Mouse (Mus musculus) CH12.LX (cell line): ENCODE results near the gene Kctd10. TPM values are rescaled to one million over a fixed set of nuclear protein-coding genes. Genes with fewer than 3 reads are reported as not detected.

Source experiments
- DNase-seq: peaks from one replicate; pipeline ENCODE4 v3.0.0-alpha.2; 2013; ENCODE audit errors: extremely low read depth
- H3K27ac ChIP-seq: 2 replicates; pipeline ENCODE4 v1.5.1; 2012; ENCODE audit warnings: low read depth, mild to moderate bottlenecking, control low read depth, moderate library complexity; ENCODE audit not compliant: insufficient read depth
- H3K27me3 ChIP-seq: replicated peaks from 2 replicates; pipeline ENCODE3; 2012; ENCODE audit warnings: inconsistent platforms
- H3K36me3 ChIP-seq, 2 experiments: replicated peaks in 1 of 2; 2 replicates each; pipeline versions ENCODE3 to v1.6.1; 2012; ENCODE audit warnings: inconsistent platforms in 1 of 2, low read length in 1 of 2, mild to moderate bottlenecking in 1 of 2, mixed read lengths in 1 of 2, moderate library complexity in 1 of 2; ENCODE audit not compliant: control insufficient read depth in 1 of 2, insufficient read depth in 1 of 2
- H3K4me1 ChIP-seq, 2 experiments: 2 replicates each; pipeline ENCODE4 v1.6.1; 2012; ENCODE audit warnings: inconsistent platforms in 1 of 2, moderate library complexity in 1 of 2; ENCODE audit not compliant: insufficient read depth in 2 of 2, control insufficient read depth in 1 of 2
- H3K4me2 ChIP-seq: 2 replicates; pipeline ENCODE4 v1.6.1; 2012; ENCODE audit warnings: low read depth, mild to moderate bottlenecking, control low read depth; ENCODE audit not compliant: poor library complexity, insufficient read depth, severe bottlenecking
- H3K4me3 ChIP-seq, 3 experiments: fragments of 150-350 bp in 1 of 3; sonication (generic) in 1 of 3; replicated peaks in 1 of 3; 2 replicates each; pipeline versions ENCODE3 to v1.5.1; 2011 to 2012; ENCODE audit warnings: low read depth in 2 of 3, low read length in 2 of 3, mild to moderate bottlenecking in 2 of 3, moderate library complexity in 2 of 3, control low read depth in 1 of 3, improper control_type of control experiment in 1 of 3, inconsistent platforms in 1 of 3, mixed read lengths in 1 of 3; ENCODE audit not compliant: poor library complexity in 1 of 3
- H3K79me2 ChIP-seq: replicated peaks from 2 replicates; pipeline ENCODE4 v1.6.1; 2012; ENCODE audit warnings: mild to moderate bottlenecking, moderate library complexity; ENCODE audit not compliant: control insufficient read depth, poor library complexity, insufficient read depth, severe bottlenecking; ENCODE audit errors: extremely low read depth
- H3K9ac ChIP-seq: 2 replicates; pipeline ENCODE4 v1.6.1; 2012; ENCODE audit warnings: low read depth, mild to moderate bottlenecking, control low read depth, moderate library complexity; ENCODE audit not compliant: insufficient read depth
- H3K9me3 ChIP-seq: replicated peaks from 2 replicates; pipeline ENCODE3; 2012; ENCODE audit warnings: low read length, inconsistent platforms, mixed read lengths
- CHD2 ChIP-seq: IDR thresholded peaks from 2 replicates; pipeline ENCODE4 v1.6.1; 2011; ENCODE audit warnings: low read length, improper control_type of control experiment
- E2F4 ChIP-seq: IDR thresholded peaks from 2 replicates; pipeline ENCODE4 v1.6.1; 2011; ENCODE audit warnings: low read depth, low read length, improper control_type of control experiment; ENCODE audit not compliant: insufficient replicate concordance
- ETS1 ChIP-seq: conservative IDR thresholded peaks from 2 replicates; pipeline ENCODE4 v1.6.1; 2012; ENCODE audit warnings: low read depth, mild to moderate bottlenecking, inconsistent platforms, low read length, improper control_type of control experiment, moderate library complexity
- IRF4 ChIP-seq: IDR thresholded peaks from 2 replicates; pipeline ENCODE4 v1.6.1; 2014; ENCODE audit warnings: low read depth, mild to moderate bottlenecking, inconsistent platforms, low read length, improper control_type of control experiment
- KAT2A ChIP-seq: IDR thresholded peaks from 2 replicates; pipeline ENCODE4 v1.6.1; 2012; ENCODE audit warnings: low read length, improper control_type of control experiment, inconsistent platforms; ENCODE audit not compliant: insufficient replicate concordance
- MEF2A ChIP-seq: IDR thresholded peaks from 2 replicates; pipeline ENCODE4 v1.6.1; 2014; ENCODE audit warnings: low read depth, mild to moderate bottlenecking, inconsistent platforms, low read length, improper control_type of control experiment, borderline replicate concordance
- MYC ChIP-seq: IDR thresholded peaks from 2 replicates; pipeline ENCODE4 v1.6.1; 2011; ENCODE audit warnings: low read depth, mild to moderate bottlenecking, improper control_type of control experiment, low read length
- POLR2A ChIP-seq: IDR thresholded peaks from 2 replicates; pipeline ENCODE4 v1.6.1; 2011; ENCODE audit warnings: low read depth, mild to moderate bottlenecking, improper control_type of control experiment, low read length
- POLR2AphosphoS2 ChIP-seq: IDR thresholded peaks from 2 replicates; pipeline ENCODE4 v1.6.1; 2011; ENCODE audit warnings: low read depth, low read length, improper control_type of control experiment
- RCOR1 ChIP-seq: conservative IDR thresholded peaks from 2 replicates; pipeline ENCODE4 v1.6.1; 2012; ENCODE audit warnings: low read depth, mild to moderate bottlenecking, inconsistent platforms, low read length, improper control_type of control experiment
- SMC3 ChIP-seq: IDR thresholded peaks from 2 replicates; pipeline ENCODE4 v1.6.1; 2011; ENCODE audit warnings: low read depth, low read length, improper control_type of control experiment
- TBP ChIP-seq: conservative IDR thresholded peaks from 2 replicates; pipeline ENCODE4 v1.6.1; 2011; ENCODE audit warnings: low read depth, low read length, improper control_type of control experiment
- UBTF ChIP-seq: IDR thresholded peaks from 2 replicates; pipeline ENCODE4 v1.6.1; 2012; ENCODE audit warnings: low read depth, mild to moderate bottlenecking, inconsistent platforms, low read length, improper control_type of control experiment, moderate library complexity
- USF1 ChIP-seq: IDR thresholded peaks from 2 replicates; pipeline ENCODE4 v1.6.1; 2014; ENCODE audit warnings: low read depth, mild to moderate bottlenecking, inconsistent platforms, low read length, improper control_type of control experiment
- ZKSCAN1 ChIP-seq: IDR thresholded peaks from 2 replicates; pipeline ENCODE4 v1.6.1; 2012; ENCODE audit warnings: low read depth, inconsistent platforms, low read length, improper control_type of control experiment, borderline replicate concordance
- ZMIZ1 ChIP-seq: IDR thresholded peaks from 2 replicates; pipeline ENCODE4 v1.6.1; 2012; ENCODE audit warnings: low read depth, mild to moderate bottlenecking, inconsistent platforms, low read length, improper control_type of control experiment
- dilution Hi-C: fragments of 300-500 bp; cut with MboI; formaldehyde crosslinking; loops from 2 replicates; pipeline ENCODE4 v1.14.3; 2020; ENCODE audit warnings: low sequenced_read_pairs; ENCODE audit not compliant: extremely low pct_unique_long_range_greater_than_20kb, extremely low pct_ligation_motif_present
- in situ Hi-C: fragments of 300-500 bp; cut with MboI; formaldehyde crosslinking; loops from 3 replicates; pipeline ENCODE4 v1.14.3; 2019; ENCODE audit warnings: low sequenced_read_pairs, low pct_ligation_motif_present, low pct_unique_long_range_greater_than_20kb, mixed read lengths
- polyA plus RNA-seq: library from polyadenylated mRNA; unstranded; fragments of >175 nt; gene quantifications from 2 replicates; pipeline ENCODE4 v1.2.1, GENCODE M21; 2012; ENCODE audit warnings: low read depth; ENCODE audit not compliant: insufficient read length
- total RNA-seq, 2 experiments: library from RNA; depleted of rRNA; stranded (reverse); fragments of 300-350 nt in 1 of 2; fragments of >200 nt in 1 of 2; gene quantifications; 2 replicates each; pipeline ENCODE4 v1.2.3; 2012 to 2014

Gene Kctd10
- total and polyA plus RNA-seq, 3 experiments = 37.5 to 39.5 (median 39.3) TPM

- dilution Hi-C loops = no loop called here
- no peak overlapping the region for H3K4me2 ChIP-seq
- DNase-seq = no peak
- no peak overlapping the region for H3K9ac ChIP-seq
- no peaks in the 10 kb centered on the region for H3K9me3 ChIP-seq
- no peaks in the 10 kb centered on the region for H3K4me1 ChIP-seq
- no peaks in the 10 kb centered on the region for H3K79me2 ChIP-seq
- H3K36me3 ChIP-seq = peaks cover 90 to 99% of the 10 kb centered on the region in 2 experiments
- no peak overlapping the region for H3K4me3 ChIP-seq
- no peak overlapping the region for H3K27ac ChIP-seq
- no peaks in the 10 kb centered on the region for H3K27me3 ChIP-seq
- in situ Hi-C loops = no loop called here
- no peak for TF ChIP-seq RCOR1
- no peak for TF ChIP-seq USF1
- no peak for TF ChIP-seq MYC
- no peak for TF ChIP-seq ZKSCAN1
- TF ChIP-seq KAT2A = no peak
- TF ChIP-seq TBP = no peak
- no peak for TF ChIP-seq POLR2AphosphoS2
These were observed 30.1 kb upstream of the Kctd10 start for GRCm38 (mm10) chr5:114410429-114410828.

DNA sequence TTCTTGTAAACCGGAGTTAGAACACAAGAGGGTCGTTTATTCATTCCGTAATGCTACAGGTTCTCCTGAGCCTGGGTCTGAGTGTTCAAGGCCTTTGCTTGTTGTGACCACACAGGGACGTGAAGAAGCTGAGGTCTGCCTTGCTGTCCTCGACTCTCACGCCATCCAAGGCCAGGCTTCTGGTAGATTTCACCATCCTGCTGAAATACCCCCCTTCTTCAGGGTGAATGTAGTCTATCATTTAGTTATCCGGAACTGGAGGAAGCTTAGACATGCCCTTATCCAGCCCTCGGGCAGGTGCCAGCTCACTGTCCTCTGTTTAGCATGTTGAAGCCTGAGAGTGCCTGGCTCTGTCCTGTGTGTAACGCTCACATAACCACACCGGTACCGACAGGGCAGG is 28.5 kb upstream of the Kctd10 start:
- dilution Hi-C loops = no loop called here
- Histone ChIP-seq H3K27me3 (no peaks in the 10 kb centered on the region), H3K9me3 (no peaks in the 10 kb centered on the region), H3K27ac (no peak overlapping the region), H3K36me3 (peaks cover 93 to 100% of the 10 kb centered on the region in 2 experiments), H3K4me2 (no peak overlapping the region), H3K9ac (no peak overlapping the region), H3K4me1 (no peaks in the 10 kb centered on the region), H3K4me3 (no peak overlapping the region), H3K79me2 (no peaks in the 10 kb centered on the region)
- in situ Hi-C loops = no loop called here
- TF ChIP-seq POLR2AphosphoS2 (no peak), MYC (no peak), SMC3 (no peak), POLR2A (no peak), UBTF (no peak), ETS1 (no peak), CHD2 (no peak), ZMIZ1 (no peak), RCOR1 (no peak), E2F4 (no peak), MEF2A (no peak), IRF4 (no peak), ZKSCAN1 (no peak)
- DNase-seq = no peak
